ENCODE assay signal across 20 mouse cellular contexts in genomic region chr9:119941407-119941806, GRCm38 (mm10). TPM values are rescaled to one million over a fixed set of nuclear protein-coding genes. Genes with fewer than 3 reads are reported as not detected.
DNase-seq lines count a peak whose midpoint lies in the region; ATAC-seq and TF ChIP-seq lines count a peak whose summit lies in the region.
"Had no signal": no experiment of that assay in that cellular context is flagged by ENCODE, and none has a peak within 500 bp of the region (broad histone marks: within the 10 kb centered on the region; RNA-seq: fewer than 3 reads in every experiment).

No protein-coding gene starts in this region.

- H3K9me3 ChIP-seq in embryonic facial prominence, embryonic 14.5 days (ENCODE audit: control insufficient read depth, low read length) = no peaks in the 10 kb centered on the region
- no peaks in the 10 kb centered on the region for H3K9me3 ChIP-seq in embryonic facial prominence, embryonic 10.5 days
- H3K9me3 ChIP-seq in limb, embryonic 14.5 days (ENCODE audit: control insufficient read depth, low read length) = no peaks in the 10 kb centered on the region
- H3K9me3 ChIP-seq: embryonic facial prominence, embryonic 12.5 days; embryonic facial prominence, embryonic 15.5 days; forebrain, embryonic 10.5 days; forebrain, embryonic 12.5 days; G1E had no signal

- no peaks in the 10 kb centered on the region for H3K36me3 ChIP-seq in embryonic facial prominence, embryonic 14.5 days (ENCODE audit: control insufficient read depth, insufficient read depth, low read length)
- H3K36me3 ChIP-seq in embryonic facial prominence, embryonic 10.5 days (replicated peaks) = no peaks in the 10 kb centered on the region
- no peaks in the 10 kb centered on the region for H3K36me3 ChIP-seq in limb, embryonic 14.5 days (ENCODE audit: control insufficient read depth, insufficient read depth, low read length)
- H3K36me3 ChIP-seq: embryonic facial prominence, embryonic 12.5 days; embryonic facial prominence, embryonic 15.5 days; forebrain, embryonic 10.5 days; forebrain, embryonic 12.5 days; G1E had no signal

- no peaks in the 10 kb centered on the region for H3K27me3 ChIP-seq in embryonic facial prominence, embryonic 14.5 days (replicated peaks; ENCODE audit: control insufficient read depth, insufficient read depth, low read length)
- no peaks in the 10 kb centered on the region for H3K27me3 ChIP-seq in embryonic facial prominence, embryonic 10.5 days (replicated peaks; ENCODE audit: low read depth, poor library complexity, severe bottlenecking)
- H3K27me3 ChIP-seq in limb, embryonic 14.5 days (ENCODE audit: control insufficient read depth, insufficient read depth, low read length) = no peaks in the 10 kb centered on the region
- H3K27me3 ChIP-seq: embryonic facial prominence, embryonic 12.5 days; embryonic facial prominence, embryonic 15.5 days; forebrain, embryonic 12.5 days had no signal

- H3K4me1 ChIP-seq in embryonic facial prominence, embryonic 14.5 days (ENCODE audit: control insufficient read depth, insufficient read depth, low read length) = peaks cover 8% of the 10 kb centered on the region
- peaks cover 49% of the 10 kb centered on the region for H3K4me1 ChIP-seq in embryonic facial prominence, embryonic 10.5 days
- H3K4me1 ChIP-seq in limb, embryonic 14.5 days (ENCODE audit: control insufficient read depth, insufficient read depth, low read length) = peaks cover 19% of the 10 kb centered on the region; the same call in 1 of the 2 replicates

- DNase-seq in embryonic facial prominence, embryonic 14.5 days (ENCODE audit: low spot score) = peak; percentile 66
- DNase-seq in embryonic facial prominence, embryonic 10.5 days (ENCODE audit: low spot score) = no peak
- DNase-seq in retina, postnatal 1 day = peak; percentile 11
- DNase-seq in retina, embryonic 14.5 days (ENCODE audit: low spot score) = no peak
- peak; percentile 22 for DNase-seq in limb, embryonic 14.5 days (ENCODE audit: low spot score)
- no peak for DNase-seq in Muller cell, postnatal 12 days (ENCODE audit: inconsistent ontology term)
- DNase-seq: adrenal gland, postnatal 10 days; adrenal gland, postnatal 25 days; cerebellum, adult 11 months; cerebellum, adult 8-10 months; embryo, embryonic 11 days had no signal

- WGBS in embryonic facial prominence, embryonic 14.5 days = 80% methylated on average over 5 of the region's 5 CpGs
- WGBS in embryonic facial prominence, embryonic 10.5 days = 93% methylated on average over 5 of the region's 5 CpGs
- 71% methylated on average over 5 of the region's 5 CpGs for WGBS in limb, embryonic 14.5 days

- H3K9ac ChIP-seq in embryonic facial prominence, embryonic 14.5 days (ENCODE audit: low read depth, low read length) = no peak overlapping the region
- no peak overlapping the region for H3K9ac ChIP-seq in limb, embryonic 14.5 days (ENCODE audit: low read depth, low read length, severe bottlenecking)
- H3K9ac ChIP-seq: embryonic facial prominence, embryonic 12.5 days; embryonic facial prominence, embryonic 15.5 days; forebrain, embryonic 12.5 days had no signal

- H3K4me2 ChIP-seq in embryonic facial prominence, embryonic 14.5 days (ENCODE audit: low read depth, low read length) = no peak overlapping the region
- no peak overlapping the region for H3K4me2 ChIP-seq in limb, embryonic 14.5 days (replicated peaks; ENCODE audit: low read depth, low read length, severe bottlenecking)
- H3K4me2 ChIP-seq: embryonic facial prominence, embryonic 12.5 days; embryonic facial prominence, embryonic 15.5 days; forebrain, embryonic 12.5 days had no signal

- no peak overlapping the region for H3K27ac ChIP-seq in embryonic facial prominence, embryonic 14.5 days (replicated peaks; ENCODE audit: low read depth, low read length)
- no peak overlapping the region for H3K27ac ChIP-seq in embryonic facial prominence, embryonic 10.5 days (replicated peaks)
- H3K27ac ChIP-seq in limb, embryonic 14.5 days (replicated peaks; ENCODE audit: low read depth, low read length) = no peak overlapping the region
- H3K27ac ChIP-seq: embryonic facial prominence, embryonic 12.5 days; embryonic facial prominence, embryonic 15.5 days; forebrain, embryonic 10.5 days; forebrain, embryonic 12.5 days had no signal

- no peak overlapping the region for H3K4me3 ChIP-seq in embryonic facial prominence, embryonic 14.5 days (ENCODE audit: low read depth, low read length)
- H3K4me3 ChIP-seq in embryonic facial prominence, embryonic 10.5 days = no peak overlapping the region
- H3K4me3 ChIP-seq in limb, embryonic 14.5 days (replicated peaks; ENCODE audit: low read length) = no peak overlapping the region
- H3K4me3 ChIP-seq: embryonic facial prominence, embryonic 12.5 days; embryonic facial prominence, embryonic 15.5 days; erythroblast, embryonic 14.5 days; forebrain, embryonic 10.5 days; forebrain, embryonic 12.5 days had no signal

- TF ChIP-seq POLR2A in limb, embryonic 14.5 days (IDR thresholded peaks at IDR 0.05; ENCODE audit: borderline replicate concordance, extremely low read depth, insufficient read depth, insufficient read length) = no peak

- no peak for ATAC-seq in embryonic facial prominence, embryonic 14.5 days (ENCODE audit: low read depth)
- ATAC-seq in limb, embryonic 14.5 days (ENCODE audit: low FRiP score, low read depth) = 0 out of 2 replicates have a peak, but pooled peaks have one; percentile 32
- ATAC-seq in frontal cortex, adult (ENCODE audit: low TSS enrichment) = no peak
- ATAC-seq: forebrain, embryonic 14.5 days; forebrain, embryonic 16.5 days had no signal

RNA-seq across cellular contexts. Expression of gene Ttc21a, which starts 4.0 kb away (rescaled TPM):
- 0.52 and 0.72 TPM in 2 replicates for polyA plus RNA-seq in embryonic facial prominence, embryonic 14.5 days (2014; fragmentation: Nextera tagmentation; extraction: Ambion mirVana)
- polyA plus RNA-seq in embryonic facial prominence, embryonic 10.5 days (2016; fragmentation: Nextera tagmentation; extraction: Ambion mirVana) = 0.43 and 0.47 TPM in 2 replicates
- 0.34 and 0.35 TPM in 2 replicates for polyA plus RNA-seq in limb, embryonic 14.5 days (2012; rRNA removed)
- 0.10 and 0.21 TPM in 2 replicates for polyA plus RNA-seq in limb, embryonic 14.5 days (2014; fragmentation: Nextera tagmentation; extraction: Ambion mirVana)
- polyA plus RNA-seq: erythroblast, embryonic 14.5 days had no signal

RNA-seq across cellular contexts. Expression of gene Gorasp1, which starts 4.0 kb away (rescaled TPM):
- 29.9 and 32.4 TPM in 2 replicates for polyA plus RNA-seq in embryonic facial prominence, embryonic 14.5 days (2014; fragmentation: Nextera tagmentation; extraction: Ambion mirVana)
- polyA plus RNA-seq in embryonic facial prominence, embryonic 10.5 days (2016; fragmentation: Nextera tagmentation; extraction: Ambion mirVana) = 27.9 and 29.2 TPM in 2 replicates
- polyA plus RNA-seq in limb, embryonic 14.5 days (2012; rRNA removed) = 28.1 and 31.5 TPM in 2 replicates
- polyA plus RNA-seq in limb, embryonic 14.5 days (2014; fragmentation: Nextera tagmentation; extraction: Ambion mirVana) = 30.2 and 32.4 TPM in 2 replicates

RNA-seq across cellular contexts. Expression of gene Csrnp1, which starts 43.1 kb away (rescaled TPM):
- polyA plus RNA-seq in embryonic facial prominence, embryonic 14.5 days (2014; fragmentation: Nextera tagmentation; extraction: Ambion mirVana) = 1.7 and 2.4 TPM in 2 replicates
- polyA plus RNA-seq in embryonic facial prominence, embryonic 10.5 days (2016; fragmentation: Nextera tagmentation; extraction: Ambion mirVana) = 3.1 and 4.8 TPM in 2 replicates
- polyA plus RNA-seq in limb, embryonic 14.5 days (2012; rRNA removed) = 12.8 and 28.4 TPM in 2 replicates
- 2.1 and 2.8 TPM in 2 replicates for polyA plus RNA-seq in limb, embryonic 14.5 days (2014; fragmentation: Nextera tagmentation; extraction: Ambion mirVana)

RNA-seq across cellular contexts. Expression of gene Wdr48, which starts 46.7 kb away (rescaled TPM):
- polyA plus RNA-seq in embryonic facial prominence, embryonic 14.5 days (2014; fragmentation: Nextera tagmentation; extraction: Ambion mirVana) = 46.5 and 50.2 TPM in 2 replicates
- polyA plus RNA-seq in embryonic facial prominence, embryonic 10.5 days (2016; fragmentation: Nextera tagmentation; extraction: Ambion mirVana) = 71.3 and 72.2 TPM in 2 replicates
- polyA plus RNA-seq in limb, embryonic 14.5 days (2012; rRNA removed) = 62.9 and 68.7 TPM in 2 replicates
- polyA plus RNA-seq in limb, embryonic 14.5 days (2014; fragmentation: Nextera tagmentation; extraction: Ambion mirVana) = 50.5 and 55.6 TPM in 2 replicates

Comparison
In these comparisons a context has a peak if more than half of its experiments do, and no peak if none do; other contexts are left out.
1. DNase-seq: peak in embryonic facial prominence, embryonic 14.5 days (single experiment), retina, postnatal 1 day (single experiment) and limb, embryonic 14.5 days (single experiment); none in embryonic facial prominence, embryonic 10.5 days (single experiment), retina, embryonic 14.5 days (single experiment) and Muller cell, postnatal 12 days (single experiment).